Mouse (Mus musculus): ENCODE results near the gene Rab35. TPM values are rescaled to one million over a fixed set of nuclear protein-coding genes. Genes with fewer than 3 reads are reported as not detected.

The Rab35 gene
- polyA plus RNA-seq, 1 experiment from 2014 or later: 20.1 TPM

GRCm38 (mm10) chr5:115650885-115651284 is 19.2 kb downstream of the Rab35 start:
- Histone ChIP-seq H3K27ac (replicated peaks) (no peak overlapping the region), H3K4me1 (replicated peaks) (peaks cover 22% of the 10 kb centered on the region), H3K27me3 (no peaks in the 10 kb centered on the region), H3K9ac (no peak overlapping the region), H3K4me2 (no peak overlapping the region), H3K36me3 (peaks cover 41% of the 10 kb centered on the region), H3K9me3 (no peaks in the 10 kb centered on the region), H3K4me3 (no peak overlapping the region)
- ATAC-seq (ENCODE audit: low FRiP score, low read depth): no peak
- WGBS: 86% methylated on average over 10 of the region's 10 CpGs

GRCm38 (mm10) chr5:115651821-115652220 is 20.1 kb downstream of the Rab35 start:
- peaks cover 22% of the 10 kb centered on the region for H3K4me1 ChIP-seq (replicated peaks)
- no peaks in the 10 kb centered on the region for H3K9me3 ChIP-seq
- ATAC-seq (ENCODE audit: low FRiP score, low read depth): no peak
- H3K4me3 ChIP-seq: no peak overlapping the region
- H3K9ac ChIP-seq: 0 out of 2 replicates have a peak overlapping the region, but pooled peaks have one; percentile 5
- 89% methylated on average over 10 of the region's 10 CpGs for WGBS
- peaks cover 32% of the 10 kb centered on the region for H3K36me3 ChIP-seq
- peak overlapping the region; percentile 65 for H3K4me2 ChIP-seq
- no peaks in the 10 kb centered on the region for H3K27me3 ChIP-seq
- H3K27ac ChIP-seq (replicated peaks): no peak overlapping the region

- H3K4me1 ChIP-seq (replicated peaks): peaks cover 22% of the 10 kb centered on the region
- H3K4me3 ChIP-seq: peak overlapping the region; percentile 38
- peak overlapping the region; percentile 48 for H3K9ac ChIP-seq
- no peaks in the 10 kb centered on the region for H3K9me3 ChIP-seq
- H3K36me3 ChIP-seq: peaks cover 23% of the 10 kb centered on the region
- no peaks in the 10 kb centered on the region for H3K27me3 ChIP-seq
- H3K4me2 ChIP-seq: peak overlapping the region; percentile 65
- WGBS: 5% methylated on average over 35 of the region's 35 CpGs
- peak; percentile 99 for ATAC-seq (ENCODE audit: low FRiP score, low read depth)
- peak overlapping the region; percentile 83 for H3K27ac ChIP-seq (replicated peaks)
These were observed 21.2 kb downstream of the Rab35 start for GRCm38 (mm10) chr5:115652681-115653575.

DNA sequence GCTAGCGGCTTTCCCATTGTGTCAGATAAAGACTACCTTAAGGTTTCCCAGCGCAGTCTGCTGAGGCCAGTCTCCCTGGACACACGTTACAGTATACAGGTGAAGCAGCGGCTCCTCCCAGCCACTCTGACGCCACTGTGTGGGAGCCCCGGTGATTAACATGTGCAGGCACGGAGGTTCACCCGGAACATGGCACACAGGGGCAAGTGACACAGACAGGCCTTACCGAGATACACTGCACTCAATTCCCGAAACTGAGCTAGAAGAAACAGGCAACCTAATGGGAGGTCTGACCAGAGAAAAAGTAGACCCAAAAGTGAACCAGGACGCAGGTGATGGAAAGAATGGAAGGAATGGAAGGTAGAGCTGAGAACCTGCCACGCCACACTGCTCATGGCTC is 22.1 kb downstream of the Rab35 start:
- no peak overlapping the region; the same call in 1 of the 2 replicates for H3K27ac ChIP-seq (replicated peaks)
- peaks cover 22% of the 10 kb centered on the region for H3K4me1 ChIP-seq (replicated peaks)
- no peaks in the 10 kb centered on the region for H3K9me3 ChIP-seq
- no peak overlapping the region for H3K4me2 ChIP-seq
- no peaks in the 10 kb centered on the region for H3K27me3 ChIP-seq
- WGBS: 94% methylated on average over 12 of the region's 12 CpGs
- H3K4me3 ChIP-seq: no peak overlapping the region
- no peak for ATAC-seq (ENCODE audit: low FRiP score, low read depth)
- peaks cover 20% of the 10 kb centered on the region for H3K36me3 ChIP-seq
- H3K9ac ChIP-seq: no peak overlapping the region

GRCm38 (mm10) chr5:115656677-115657076 is 25.0 kb downstream of the Rab35 start:
- Histone ChIP-seq H3K4me2 (no peak overlapping the region), H3K9me3 (no peaks in the 10 kb centered on the region), H3K4me1 (replicated peaks) (peaks cover 12% of the 10 kb centered on the region), H3K27me3 (no peaks in the 10 kb centered on the region), H3K36me3 (peaks cover 14% of the 10 kb centered on the region), H3K4me3 (no peak overlapping the region), H3K9ac (no peak overlapping the region), H3K27ac (replicated peaks) (no peak overlapping the region)
- WGBS: 80% methylated on average over 6 of the region's 6 CpGs
- ATAC-seq (ENCODE audit: low FRiP score, low read depth): no peak

- Histone ChIP-seq H3K9ac (no peak overlapping the region), H3K27ac (replicated peaks) (no peak overlapping the region), H3K36me3 (peaks cover 14% of the 10 kb centered on the region), H3K4me1 (replicated peaks) (peaks cover 6% of the 10 kb centered on the region), H3K9me3 (no peaks in the 10 kb centered on the region), H3K4me3 (no peak overlapping the region), H3K27me3 (no peaks in the 10 kb centered on the region), H3K4me2 (no peak overlapping the region)
- 85% methylated on average over 1 of the region's 1 CpGs for WGBS
- ATAC-seq (ENCODE audit: low FRiP score, low read depth): no peak
These were observed 25.5 kb downstream of the Rab35 start for GRCm38 (mm10) chr5:115657234-115657633.

DNA sequence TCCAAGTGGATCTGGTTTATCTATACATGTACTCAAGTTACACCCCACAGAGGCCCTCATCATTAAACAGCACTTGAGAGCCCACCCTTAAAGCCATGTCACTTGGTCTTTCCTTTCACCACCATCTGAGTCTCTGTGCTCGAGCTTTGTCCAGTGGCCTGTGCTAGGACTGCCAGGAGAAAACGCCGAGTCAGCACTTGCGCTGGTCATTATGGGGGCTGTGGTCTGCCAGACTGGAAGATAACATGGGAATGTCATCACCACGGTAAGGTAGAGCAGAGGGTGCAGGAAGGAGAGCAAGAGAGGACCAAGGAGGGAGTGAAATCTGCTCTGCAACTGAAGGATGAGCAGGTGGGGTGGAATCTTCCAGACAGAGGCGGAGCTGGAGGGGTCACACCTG is 26.6 kb downstream of the Rab35 start:
- H3K36me3 ChIP-seq: peaks cover 16% of the 10 kb centered on the region
- WGBS: 86% methylated on average over 6 of the region's 6 CpGs
- no peak for ATAC-seq (ENCODE audit: low FRiP score, low read depth)

DNA sequence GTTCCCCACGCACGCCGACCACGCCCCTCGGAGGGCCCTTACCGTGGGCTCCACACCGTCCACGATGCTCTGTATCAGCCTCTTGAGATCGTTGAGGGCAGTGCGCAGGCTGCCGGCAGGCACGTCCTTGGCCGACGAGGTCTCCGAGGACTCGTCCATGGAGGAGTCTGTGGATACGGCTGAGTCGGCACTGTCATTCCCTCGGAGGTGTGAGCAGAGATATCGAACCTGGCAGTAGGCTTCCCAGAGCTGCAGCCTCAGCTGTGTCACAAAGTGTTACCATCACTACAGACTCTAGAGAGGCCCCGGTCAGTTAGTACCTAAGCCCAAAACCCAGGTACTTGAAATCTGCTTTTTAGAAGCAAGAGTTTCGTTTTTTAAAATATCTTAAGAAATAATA is 30.9 kb downstream of the Rab35 start:
- no peak overlapping the region for H3K27ac ChIP-seq (replicated peaks)
- WGBS: 86% methylated on average over 22 of the region's 22 CpGs
- no peak overlapping the region for H3K9ac ChIP-seq
- H3K4me3 ChIP-seq: no peak overlapping the region
- no peaks in the 10 kb centered on the region for H3K27me3 ChIP-seq
- H3K4me1 ChIP-seq (replicated peaks): peaks cover 14% of the 10 kb centered on the region
- H3K4me2 ChIP-seq: no peak overlapping the region
- no peak for ATAC-seq (ENCODE audit: low FRiP score, low read depth)
- peaks cover 14% of the 10 kb centered on the region for H3K36me3 ChIP-seq
- H3K9me3 ChIP-seq: no peaks in the 10 kb centered on the region

More for the DNA sequence above, 26.6 kb downstream of the Rab35 start:
- Histone ChIP-seq H3K4me3 (no peak overlapping the region), H3K27ac (replicated peaks) (no peak overlapping the region), H3K9ac (no peak overlapping the region), H3K4me1 (replicated peaks) (no peaks in the 10 kb centered on the region), H3K4me2 (no peak overlapping the region), H3K9me3 (no peaks in the 10 kb centered on the region), H3K27me3 (no peaks in the 10 kb centered on the region)

- H3K9me3 ChIP-seq: no peaks in the 10 kb centered on the region
- 48% methylated on average over 8 of the region's 8 CpGs for WGBS
- H3K36me3 ChIP-seq: peaks cover 10% of the 10 kb centered on the region
- H3K4me3 ChIP-seq: no peak overlapping the region
- no peak overlapping the region for H3K4me2 ChIP-seq
- ATAC-seq (ENCODE audit: low FRiP score, low read depth): no peak
- peaks cover 14% of the 10 kb centered on the region for H3K4me1 ChIP-seq (replicated peaks)
- no peaks in the 10 kb centered on the region for H3K27me3 ChIP-seq
- no peak overlapping the region for H3K9ac ChIP-seq
- peak overlapping the region; percentile 21; the same call in 1 of the 2 replicates for H3K27ac ChIP-seq (replicated peaks)
These were observed 34.8 kb downstream of the Rab35 start for GRCm38 (mm10) chr5:115666366-115667065.

DNA sequence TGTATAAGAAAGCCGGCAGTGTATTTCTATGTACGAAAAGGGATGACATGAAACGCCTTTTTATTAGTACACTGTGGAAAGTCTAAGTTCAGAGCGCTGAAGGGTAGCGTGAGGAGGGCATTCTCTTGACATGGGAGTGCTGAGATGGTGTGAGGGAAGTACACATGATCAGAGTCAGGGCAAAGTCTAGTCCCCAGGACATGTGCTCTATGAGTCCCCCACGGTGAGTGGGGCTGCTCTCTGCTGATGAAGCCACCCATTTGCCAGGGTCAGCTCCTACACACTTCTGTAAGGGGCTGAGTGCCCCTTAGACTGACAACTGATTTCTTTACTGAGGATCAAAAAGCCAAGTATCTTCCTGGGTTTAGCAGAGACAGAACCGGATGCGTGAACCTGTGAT is 35.5 kb downstream of the Rab35 start:
- Histone ChIP-seq H3K4me3 (no peak overlapping the region), H3K4me2 (no peak overlapping the region), H3K27ac (replicated peaks) (no peak overlapping the region), H3K36me3 (peaks cover 12% of the 10 kb centered on the region), H3K9ac (no peak overlapping the region), H3K27me3 (no peaks in the 10 kb centered on the region), H3K9me3 (no peaks in the 10 kb centered on the region), H3K4me1 (replicated peaks) (peaks cover 14% of the 10 kb centered on the region)
- 82% methylated on average over 8 of the region's 8 CpGs for WGBS
- no peak for ATAC-seq (ENCODE audit: low FRiP score, low read depth)

- no peaks in the 10 kb centered on the region for H3K27me3 ChIP-seq
- no peak overlapping the region for H3K4me3 ChIP-seq
- H3K4me1 ChIP-seq (replicated peaks): peaks cover 14% of the 10 kb centered on the region
- no peaks in the 10 kb centered on the region for H3K9me3 ChIP-seq
- no peak overlapping the region for H3K9ac ChIP-seq
- H3K4me2 ChIP-seq: no peak overlapping the region
- WGBS: 28% methylated on average over 7 of the region's 7 CpGs
- no peak overlapping the region for H3K27ac ChIP-seq (replicated peaks)
- no peak for ATAC-seq (ENCODE audit: low FRiP score, low read depth)
- peaks cover 18% of the 10 kb centered on the region for H3K36me3 ChIP-seq
These were observed 36.2 kb downstream of the Rab35 start for GRCm38 (mm10) chr5:115667894-115668293.

DNA sequence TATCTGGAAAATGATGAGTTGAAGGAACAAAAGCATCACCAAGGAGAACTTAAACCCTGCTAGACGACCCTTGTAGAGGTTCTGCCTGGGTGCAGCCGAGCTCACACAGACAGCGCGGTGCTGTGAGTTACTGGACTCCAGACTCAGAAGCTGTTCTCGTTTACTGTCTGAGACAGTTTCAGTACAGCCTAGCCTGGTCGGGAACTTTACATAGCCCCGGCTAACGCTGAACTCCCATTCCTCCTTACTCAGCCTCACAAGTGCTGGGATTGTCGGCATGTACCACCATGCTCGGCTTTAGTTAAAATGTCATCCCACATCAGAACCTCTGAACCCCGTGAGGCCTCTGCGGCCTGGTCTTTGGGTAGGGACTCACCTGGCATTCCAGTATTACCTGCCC is 37.3 kb downstream of the Rab35 start:
- no peaks in the 10 kb centered on the region for H3K9me3 ChIP-seq
- H3K9ac ChIP-seq: no peak overlapping the region
- peaks cover 16% of the 10 kb centered on the region for H3K36me3 ChIP-seq
- ATAC-seq (ENCODE audit: low FRiP score, low read depth): no peak
- no peak overlapping the region for H3K27ac ChIP-seq (replicated peaks)
- H3K27me3 ChIP-seq: no peaks in the 10 kb centered on the region
- WGBS: 84% methylated on average over 12 of the region's 12 CpGs
- peaks cover 14% of the 10 kb centered on the region for H3K4me1 ChIP-seq (replicated peaks)
- no peak overlapping the region for H3K4me3 ChIP-seq
- H3K4me2 ChIP-seq: no peak overlapping the region
